Mouse (Mus musculus) adrenal gland, postnatal 4 days (tissue): ENCODE results near the gene Gng10. TPM values are rescaled to one million over a fixed set of nuclear protein-coding genes. Genes with fewer than 3 reads are reported as not detected.
A peak's percentile ranks its signal among the peaks of the same experiment; 100 is the strongest.

Experiments used
- DNase-seq, 2 experiments: peaks; one replicate each; pipeline ENCODE4 v3.0.0; 2021 to 2022; ENCODE audit warnings: low spot score in 2 of 2, mixed read lengths in 2 of 2
- total RNA-seq, 2 experiments: library from RNA; stranded (reverse); gene quantifications; 2 replicates each; pipeline ENCODE4 v1.2.3; 2021

Gng10 gene
- total RNA-seq, 2 experiments from 2014 or later: 48.1 to 55.9 TPM

- DNase-seq: no peak
These were observed 23.4 kb upstream of the Gng10 start for GRCm38 (mm10) chr4:59011446-59011845.

- no peak for DNase-seq
These were observed 19.7 kb upstream of the Gng10 start for GRCm38 (mm10) chr4:59015181-59015580.

GRCm38 (mm10) chr4:59016922-59017321, 18.0 kb upstream of the Gng10 start:
- DNase-seq: no peak

- DNase-seq: no peak
These were observed 467 bp upstream of the Gng10 start for GRCm38 (mm10) chr4:59034325-59034917.

GRCm38 (mm10) chr4:59035786-59036350, 980 bp downstream of the Gng10 start:
- no peak for DNase-seq

GRCm38 (mm10) chr4:59036490-59037127, 1.7 kb downstream of the Gng10 start:
- DNase-seq: peak; percentile 23 to 58

- no peak for DNase-seq
These were observed 2.6 kb downstream of the Gng10 start for GRCm38 (mm10) chr4:59037525-59037924.

- no peak for DNase-seq
These were observed 5.8 kb downstream of the Gng10 start for GRCm38 (mm10) chr4:59040397-59041287.

- no peak for DNase-seq
These were observed 8.2 kb downstream of the Gng10 start for GRCm38 (mm10) chr4:59043074-59043473.

- no peak for DNase-seq
These were observed 9.0 kb downstream of the Gng10 start for GRCm38 (mm10) chr4:59043891-59044290.

GRCm38 (mm10) chr4:59047222-59047621, 12.3 kb downstream of the Gng10 start:
- no peak for DNase-seq

GRCm38 (mm10) chr4:59051081-59051480, 16.2 kb downstream of the Gng10 start:
- DNase-seq: no peak

GRCm38 (mm10) chr4:59057929-59058328, 23.0 kb downstream of the Gng10 start:
- no peak for DNase-seq

- no peak for DNase-seq
These were observed 27.6 kb downstream of the Gng10 start for GRCm38 (mm10) chr4:59062526-59062925.

GRCm38 (mm10) chr4:59069276-59069675, 34.4 kb downstream of the Gng10 start:
- DNase-seq: no peak

GRCm38 (mm10) chr4:59083430-59083829, 48.5 kb downstream of the Gng10 start:
- DNase-seq: no peak

- no peak for DNase-seq
These were observed 54.5 kb downstream of the Gng10 start for GRCm38 (mm10) chr4:59089391-59089790.

Other genes starting within 250 kb of the Gng10 start
- gene Olfr267, start 247.4 kb upstream of the Gng10 start, total RNA-seq: under 1 TPM; 0.17 to 0.54 TPM
- 100 to 1,000 TPM; 144 to 150 TPM for gene Ecpas, start 122.3 kb upstream of the Gng10 start, total RNA-seq
- 1 to 10 TPM; 3.1 to 4.3 TPM for gene Zkscan16, start 91.5 kb upstream of the Gng10 start, total RNA-seq
- 10 to 100 TPM; 27.4 to 29.8 TPM for gene Ptgr1, start 48.0 kb upstream of the Gng10 start, total RNA-seq
- 10 to 100 TPM; 19.4 to 20.9 TPM for gene Dnajc25, start 40.0 kb upstream of the Gng10 start, total RNA-seq
- 1 to 10 TPM; 1.1 to 3.1 TPM for gene Gm20503, start 31.9 kb upstream of the Gng10 start, total RNA-seq
- gene AI481877, start 103.9 kb downstream of the Gng10 start, total RNA-seq: under 1 TPM in 1 of 2 experiments, not detected in 1; 0.17 TPM
- gene Ugcg, start 154.2 kb downstream of the Gng10 start, total RNA-seq: 10 to 100 TPM; 56.0 to 67.6 TPM